Mouse (Mus musculus) erythroblast, embryonic 14.5 days (primary cell): ENCODE measurements around the gene Slc35b3. TPM values are rescaled to one million over a fixed set of nuclear protein-coding genes. Genes with fewer than 3 reads are reported as not detected.

Experiments used
- H3K27me3 ChIP-seq: 2 replicates; pipeline ENCODE4 v1.6.1; 2012; ENCODE audit warnings: inconsistent platforms; ENCODE audit not compliant: control insufficient read depth
- H3K36me3 ChIP-seq: 2 replicates; pipeline ENCODE4 v1.6.1; 2012; ENCODE audit warnings: mild to moderate bottlenecking, inconsistent platforms; ENCODE audit not compliant: control insufficient read depth
- H3K4me1 ChIP-seq: 2 replicates; pipeline ENCODE4 v1.6.1; 2012; ENCODE audit warnings: inconsistent platforms; ENCODE audit not compliant: control insufficient read depth
- H3K4me3 ChIP-seq: replicated peaks from 2 replicates; pipeline ENCODE3; 2012; ENCODE audit warnings: moderate library complexity, mild to moderate bottlenecking, inconsistent platforms
- H3K9me3 ChIP-seq: 2 replicates; pipeline ENCODE4 v1.6.1; 2012; ENCODE audit warnings: low read length, inconsistent platforms, mixed read lengths; ENCODE audit not compliant: control insufficient read depth
- GATA1 ChIP-seq: IDR thresholded peaks from 2 replicates; pipeline ENCODE4 v1.6.1; 2012; ENCODE audit warnings: low read length, inconsistent platforms, mixed read lengths
- TAL1 ChIP-seq: IDR thresholded peaks from 3 replicates; pipeline ENCODE4 v1.6.1; 2012; ENCODE audit warnings: low read length, inconsistent platforms, mixed read lengths
- polyA plus RNA-seq: library from polyadenylated mRNA; stranded (reverse); fragments of >175 nt; gene quantifications from 2 replicates; pipeline ENCODE4 v1.2.3, GENCODE M21; 2012

Slc35b3 gene
- polyA plus RNA-seq, 1 experiment, result 0.33 TPM

- Histone ChIP-seq H3K27me3 (no peaks in the 10 kb centered on the region), H3K36me3 (no peaks in the 10 kb centered on the region), H3K4me3 (no peak overlapping the region), H3K9me3 (no peaks in the 10 kb centered on the region), H3K4me1 (no peaks in the 10 kb centered on the region)
- TF ChIP-seq GATA1 (no peak), TAL1 (no peak)
Observed at GRCm38 (mm10) chr13:38917556-38917955, 43.1 kb downstream of the Slc35b3 start.

GRCm38 (mm10) chr13:38914771-38915170 lies 45.9 kb downstream of the Slc35b3 start:
- TF ChIP-seq GATA1 (no peak), TAL1 (no peak)
- no peaks in the 10 kb centered on the region for H3K4me1 ChIP-seq
- H3K27me3 ChIP-seq, result no peaks in the 10 kb centered on the region
- H3K4me3 ChIP-seq, result no peak overlapping the region
- H3K9me3 ChIP-seq, result peaks cover 6% of the 10 kb centered on the region; the same call in 1 of the 2 replicates
- no peaks in the 10 kb centered on the region for H3K36me3 ChIP-seq

- Histone ChIP-seq H3K36me3 (no peaks in the 10 kb centered on the region), H3K27me3 (no peaks in the 10 kb centered on the region), H3K4me3 (no peak overlapping the region), H3K4me1 (no peaks in the 10 kb centered on the region), H3K9me3 (no peaks in the 10 kb centered on the region)
- no peak for TF ChIP-seq TAL1
- no peak for TF ChIP-seq GATA1
Observed at GRCm38 (mm10) chr13:38892364-38892763, 68.3 kb downstream of the Slc35b3 start.
